Mouse (Mus musculus) gastrocnemius, adult 2 months (tissue): ENCODE results near the gene Tubgcp6. TPM values are rescaled to one million over a fixed set of nuclear protein-coding genes. Genes with fewer than 3 reads are reported as not detected.

Source experiments
- DNase-seq: peaks from one replicate; pipeline ENCODE4 v3.0.0; 2022
- H3K27ac ChIP-seq: fragments of 200-600 bp; 2 replicates; pipeline ENCODE4 v1.8.1; 2022; ENCODE audit warnings: mild to moderate bottlenecking
- H3K4me3 ChIP-seq: fragments of 200-600 bp; 2 replicates; pipeline ENCODE4 v1.8.1; 2022; ENCODE audit warnings: mild to moderate bottlenecking, moderate library complexity
- CTCF ChIP-seq: fragments of 200-600 bp; IDR thresholded peaks from 2 replicates; pipeline ENCODE4 v1.8.1; 2022; ENCODE audit warnings: antibody characterized with exemption, mild to moderate bottlenecking, moderate library complexity
- intact Hi-C: fragments of 180-260 bp; cut with DNase I; formaldehyde crosslinking; loops from one replicate; pipeline ENCODE4 v1.15.1; 2025
- long read RNA-seq, 2 experiments: library from polyadenylated mRNA; stranded (forward); transcript quantifications; one replicate each; pipeline ENCODE4 v2.0.0; 2021
- total RNA-seq, 2 experiments: library from RNA; stranded (reverse); gene quantifications; 2 replicates each; pipeline ENCODE4 v1.2.3; 2021

Gene Tubgcp6
- 1 to 10 TPM; 6.8 to 8.4 TPM for total RNA-seq
- long read RNA-seq, experiment 1, full-length matches to known transcripts: 6 of 13 reads
- long read RNA-seq, experiment 1, partial matches to known transcripts: 3 of 13 reads
- long read RNA-seq, experiment 1, other reads (novel, unspliced or antisense): 4 of 13 reads
- long read RNA-seq, experiment 2, full-length matches to known transcripts: 3 of 4 reads
- long read RNA-seq, experiment 2, partial matches to known transcripts: 1 of 4 reads
- long read RNA-seq, experiment 2, other reads (novel, unspliced or antisense): 0 of 4 reads

- intact Hi-C loops: no loop called here
- Histone ChIP-seq H3K4me3 (peak within 1 kb of the TSS; percentile 99), H3K27ac (peak within 1 kb of the TSS; percentile 94)
- peak; percentile 96 for DNase-seq
- no peak for TF ChIP-seq CTCF
These were observed at the start of gene Tubgcp6 for GRCm38 (mm10) chr15:89122649-89123366. Gene Tubgcp6, minus strand, starts transcription at chr15:89123112.

GRCm38 (mm10) chr15:89172276-89172935 is 49.5 kb upstream of the Tubgcp6 start:
- no peak for TF ChIP-seq CTCF
- intact Hi-C loops: no loop called here
- Histone ChIP-seq H3K27ac (peak overlapping the region; percentile 80), H3K4me3 (peak overlapping the region; percentile 87)
- DNase-seq: no peak

GRCm38 (mm10) chr15:89171526-89172051 is 48.7 kb upstream of the Tubgcp6 start:
- DNase-seq: no peak
- no peak overlapping the region for H3K27ac ChIP-seq
- no peak overlapping the region for H3K4me3 ChIP-seq
- TF ChIP-seq CTCF: no peak
- intact Hi-C loops: no loop called here

DNA sequence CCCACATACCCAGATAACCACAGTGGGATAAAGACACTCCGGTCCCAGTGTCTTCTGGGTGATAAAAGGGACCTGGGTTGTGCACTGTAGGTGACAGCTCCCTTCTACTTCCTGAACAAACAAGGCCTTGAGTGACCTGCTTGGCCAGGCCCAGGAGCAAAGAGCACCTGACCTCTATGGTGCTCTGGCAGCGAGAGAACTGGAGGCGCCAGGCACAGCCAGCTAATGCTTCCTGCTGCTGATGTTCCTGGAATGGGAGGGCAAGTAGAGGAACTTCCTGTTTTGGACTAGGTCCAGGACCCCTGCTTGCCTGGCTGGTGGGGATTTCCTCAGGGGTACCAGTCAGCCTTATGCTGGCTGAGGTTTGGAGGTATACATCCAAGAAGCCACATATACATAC is 47.2 kb upstream of the Tubgcp6 start:
- DNase-seq: no peak
- no peak for TF ChIP-seq CTCF
- Histone ChIP-seq H3K4me3 (peak overlapping the region; percentile 42; the same call in 1 of the 2 replicates), H3K27ac (peak overlapping the region; percentile 72)
- intact Hi-C loops: no loop called here

DNA sequence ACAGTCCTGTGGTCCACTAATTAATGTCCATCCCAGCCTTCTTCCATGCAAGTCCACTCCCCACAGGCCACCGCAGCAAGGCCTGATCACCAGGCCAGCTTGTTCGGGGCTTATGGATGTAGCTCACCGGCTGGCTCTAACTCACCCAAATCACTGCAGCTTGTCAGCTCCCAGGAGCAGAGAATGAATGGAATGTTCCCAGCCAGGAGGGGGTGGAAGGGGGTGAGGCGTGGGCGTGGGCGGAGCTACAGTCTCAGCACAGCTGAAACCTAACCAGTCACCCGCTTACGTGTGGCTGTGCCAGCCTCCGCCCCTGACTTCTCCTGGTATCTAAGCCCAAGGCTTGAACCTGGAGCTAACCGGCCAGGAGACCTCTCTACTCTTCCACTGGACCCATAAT is 46.5 kb upstream of the Tubgcp6 start:
- no peak for TF ChIP-seq CTCF
- intact Hi-C loops: no loop called here
- Histone ChIP-seq H3K4me3 (peak overlapping the region; percentile 42), H3K27ac (peak overlapping the region; percentile 72)
- DNase-seq: peak; percentile 85

GRCm38 (mm10) chr15:89168922-89169321 is 46.0 kb upstream of the Tubgcp6 start:
- Histone ChIP-seq H3K27ac (peak overlapping the region; percentile 72), H3K4me3 (peak overlapping the region; percentile 42)
- TF ChIP-seq CTCF: no peak
- DNase-seq: no peak
- intact Hi-C loops: no loop called here

- Histone ChIP-seq H3K27ac (no peak overlapping the region), H3K4me3 (no peak overlapping the region)
- intact Hi-C loops: no loop called here
- TF ChIP-seq CTCF: no peak
- DNase-seq: no peak
These were observed 42.6 kb upstream of the Tubgcp6 start for GRCm38 (mm10) chr15:89165478-89165877.

GRCm38 (mm10) chr15:89161397-89161796 is 38.5 kb upstream of the Tubgcp6 start:
- DNase-seq: no peak
- Histone ChIP-seq H3K4me3 (no peak overlapping the region), H3K27ac (no peak overlapping the region)
- intact Hi-C loops: no loop called here
- TF ChIP-seq CTCF: no peak

DNA sequence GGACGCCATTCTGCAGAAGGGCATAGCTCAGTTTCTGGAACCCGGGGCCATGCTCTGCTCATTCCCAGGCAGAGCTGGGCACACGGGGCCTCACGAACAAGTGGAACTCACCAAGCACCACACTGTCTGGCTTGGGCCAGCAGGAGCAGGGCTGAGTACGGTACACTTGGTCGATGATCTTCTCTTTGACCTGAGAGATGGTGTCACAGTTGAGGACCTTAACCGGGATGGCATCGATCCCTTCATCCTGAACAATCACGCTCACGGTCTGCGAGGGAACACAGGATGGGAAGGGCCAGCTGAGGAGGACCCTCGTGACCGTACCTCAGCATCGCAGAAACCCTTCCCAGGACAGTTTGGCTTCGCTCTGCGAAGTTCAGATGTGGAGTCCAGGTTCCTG is 35.6 kb upstream of the Tubgcp6 start:
- TF ChIP-seq CTCF: no peak
- no peak for DNase-seq
- H3K27ac ChIP-seq: no peak overlapping the region
- intact Hi-C loops: loop anchor here (5.0 kb wide), 1 partner anchor 39 kb away; the partner anchor contains the start of gene Dennd6b
- H3K4me3 ChIP-seq: no peak overlapping the region

DNA sequence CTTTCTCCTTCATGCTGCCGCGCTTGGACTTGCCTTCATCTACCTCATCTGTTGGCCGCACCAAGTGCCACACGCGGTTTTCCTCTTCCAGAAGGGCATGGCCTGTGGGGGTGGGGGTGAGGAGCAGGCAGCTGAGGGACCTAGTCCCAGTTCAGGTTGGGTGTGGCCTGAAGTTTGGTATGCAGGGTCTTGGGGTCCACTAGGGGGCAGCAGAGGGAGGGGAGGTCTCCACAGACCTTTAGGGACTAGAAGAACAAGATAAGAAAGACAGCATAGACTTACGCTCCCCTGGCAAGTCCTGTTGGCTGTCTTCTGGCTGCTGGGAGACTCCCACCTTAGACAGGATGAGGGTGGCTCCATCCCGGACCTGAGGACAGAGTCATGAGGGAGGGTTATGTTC is 35.0 kb upstream of the Tubgcp6 start:
- Histone ChIP-seq H3K27ac (no peak overlapping the region), H3K4me3 (no peak overlapping the region)
- intact Hi-C loops: loop anchor here (5.0 kb wide), 1 partner anchor 39 kb away; the partner anchor contains the start of gene Dennd6b
- peak; percentile 84 for TF ChIP-seq CTCF
- DNase-seq: peak; percentile 80

DNA sequence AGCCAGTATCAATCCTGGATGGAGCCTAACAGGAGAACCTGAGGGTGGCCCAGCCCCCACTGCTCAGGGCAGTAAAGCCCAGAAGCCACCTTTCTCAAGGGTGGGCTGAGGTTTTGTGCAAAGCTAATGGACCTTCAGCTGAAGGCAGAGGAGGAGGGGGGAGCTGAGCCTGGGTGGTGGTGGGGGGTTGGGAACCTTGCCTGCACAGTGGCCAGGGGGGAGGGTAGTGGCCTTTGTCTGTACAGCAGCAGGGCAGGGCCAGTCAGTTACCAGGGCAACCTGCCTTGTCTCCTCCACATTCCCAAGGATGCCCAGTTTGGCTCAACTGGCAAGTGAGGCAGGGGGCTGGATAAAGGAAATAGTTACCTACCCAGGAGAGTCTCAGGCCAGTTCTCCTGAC is 29.4 kb upstream of the Tubgcp6 start:
- intact Hi-C loops: no loop called here
- Histone ChIP-seq H3K27ac (no peak overlapping the region), H3K4me3 (no peak overlapping the region)
- no peak for TF ChIP-seq CTCF
- DNase-seq: no peak

GRCm38 (mm10) chr15:89150041-89150390 is 27.1 kb upstream of the Tubgcp6 start:
- DNase-seq: no peak
- intact Hi-C loops: no loop called here
- TF ChIP-seq CTCF: no peak
- peak overlapping the region; percentile 90 for H3K4me3 ChIP-seq
- H3K27ac ChIP-seq: peak overlapping the region; percentile 79; the same call in 1 of the 2 replicates
